Mouse (Mus musculus) lung, postnatal 10 days (tissue): Measurements from ENCODE around the gene Aes.

Experiments used
- DNase-seq: peaks from one replicate; pipeline ENCODE4 v3.0.0; 2021

The Aes gene

GRCm38 (mm10) chr10:81545161-81545747 lies 14.0 kb upstream of the Aes start, which contains the start of gene Gna11:
TSS of gene Gna11 (minus strand) at chr10:81545190.
- DNase-seq = peak; percentile 100

- no peak for DNase-seq
Measured at GRCm38 (mm10) chr10:81546332-81546731, 13.0 kb upstream of the Aes start.

GRCm38 (mm10) chr10:81546788-81547571 lies 12.3 kb upstream of the Aes start:
- DNase-seq = no peak

- DNase-seq = no peak
Measured at GRCm38 (mm10) chr10:81548944-81549343, 10.3 kb upstream of the Aes start.

- peak; percentile 81 for DNase-seq
Measured at GRCm38 (mm10) chr10:81550257-81550656, 9.0 kb upstream of the Aes start.

GRCm38 (mm10) chr10:81551597-81552102 lies 7.6 kb upstream of the Aes start:
- DNase-seq = peak; percentile 94

GRCm38 (mm10) chr10:81553232-81553631 lies 6.1 kb upstream of the Aes start:
- peak; percentile 46 for DNase-seq

- DNase-seq = no peak
Measured at GRCm38 (mm10) chr10:81553807-81554755, 5.2 kb upstream of the Aes start.

- DNase-seq = no peak
Measured at GRCm38 (mm10) chr10:81556282-81556681, 3.0 kb upstream of the Aes start.

- no peak for DNase-seq
Measured at GRCm38 (mm10) chr10:81557491-81557890, 1.8 kb upstream of the Aes start.

GRCm38 (mm10) chr10:81559627-81560539 lies 595 bp downstream of the Aes start:
- peak; percentile 84 for DNase-seq

- DNase-seq = peak; percentile 66
Measured at GRCm38 (mm10) chr10:81560719-81561459, 1.6 kb downstream of the Aes start.

GRCm38 (mm10) chr10:81562411-81562810 lies 3.1 kb downstream of the Aes start:
- DNase-seq = no peak

GRCm38 (mm10) chr10:81563481-81563880 lies 4.2 kb downstream of the Aes start:
- DNase-seq = no peak

GRCm38 (mm10) chr10:81564216-81564615 lies 4.9 kb downstream of the Aes start:
- DNase-seq = peak; percentile 77

- DNase-seq = peak; percentile 66
Measured at GRCm38 (mm10) chr10:81564734-81565133, 5.4 kb downstream of the Aes start.

GRCm38 (mm10) chr10:81565257-81566228 lies 6.3 kb downstream of the Aes start:
- DNase-seq = no peak

GRCm38 (mm10) chr10:81568381-81569191 lies 9.3 kb downstream of the Aes start:
- DNase-seq = peak; percentile 54
